Mouse (Mus musculus): ENCODE results near the gene Hrg. TPM values are rescaled to one million over a fixed set of nuclear protein-coding genes. Genes with fewer than 3 reads are reported as not detected.

Hrg gene
- polyA plus RNA-seq (2012; rRNA removed) = 0.08 and 0.22 TPM in 2 replicates

DNA sequence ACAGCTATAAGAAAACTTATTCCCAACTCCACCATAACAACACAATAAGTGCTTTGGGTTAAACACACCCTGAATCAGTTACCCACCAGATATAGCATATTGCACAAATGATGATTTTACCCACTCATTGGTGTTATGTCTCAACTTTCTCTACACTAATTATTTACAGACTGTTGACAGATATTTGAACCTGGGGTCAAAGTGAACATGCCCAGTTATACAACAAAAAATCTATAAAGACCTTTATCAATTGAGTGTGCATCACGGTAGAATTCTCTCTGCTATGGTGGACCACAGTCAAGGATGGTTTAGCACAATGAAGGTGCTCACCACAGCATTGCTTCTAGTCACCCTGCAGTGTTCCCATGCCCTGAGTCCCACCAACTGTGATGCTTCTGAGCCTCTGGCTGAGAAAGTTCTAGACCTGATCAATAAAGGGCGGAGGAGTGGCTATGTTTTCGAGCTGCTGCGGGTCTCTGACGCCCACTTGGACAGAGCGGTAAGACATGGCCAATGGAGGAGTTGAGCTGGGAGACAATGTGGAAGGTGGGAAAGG lies at the start of gene Hrg:
TSS of gene Hrg (plus strand) at position 233 of the 556 bp plus-strand sequence.
- TF ChIP-seq CTCF (IDR thresholded peaks at IDR 0.05; ENCODE audit: borderline replicate concordance, extremely low read depth, insufficient read depth, insufficient read length) = no peak
- no peak for DNase-seq (ENCODE audit: low read depth)

DNA sequence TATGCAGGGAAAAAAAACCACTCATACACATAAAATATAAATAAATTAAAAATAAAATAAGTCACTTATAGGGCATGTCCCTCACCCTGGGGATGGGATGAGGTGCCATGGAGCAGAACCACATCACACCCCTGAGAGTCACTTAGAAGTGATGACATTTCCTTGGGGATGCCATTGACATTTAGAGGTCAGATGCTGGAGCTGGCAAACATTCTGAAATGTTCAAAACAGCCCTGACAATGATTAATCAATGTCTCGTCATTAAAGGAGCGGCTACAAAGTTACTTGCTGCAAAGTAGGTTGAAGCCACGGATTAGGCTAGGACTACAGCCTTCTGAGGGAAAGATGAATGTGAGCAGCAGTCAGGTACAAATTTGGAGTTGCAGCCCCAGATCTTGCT lies 49.5 kb upstream of the Hrg start:
- DNase-seq (ENCODE audit: low read depth) = no peak
- TF ChIP-seq POLR2A (IDR thresholded peaks at IDR 0.05; ENCODE audit: borderline replicate concordance, extremely low read depth, insufficient read depth, insufficient read length, poor library complexity, severe bottlenecking) = no peak
- no peak for TF ChIP-seq CTCF (IDR thresholded peaks at IDR 0.05; ENCODE audit: borderline replicate concordance, extremely low read depth, insufficient read depth, insufficient read length)

DNA sequence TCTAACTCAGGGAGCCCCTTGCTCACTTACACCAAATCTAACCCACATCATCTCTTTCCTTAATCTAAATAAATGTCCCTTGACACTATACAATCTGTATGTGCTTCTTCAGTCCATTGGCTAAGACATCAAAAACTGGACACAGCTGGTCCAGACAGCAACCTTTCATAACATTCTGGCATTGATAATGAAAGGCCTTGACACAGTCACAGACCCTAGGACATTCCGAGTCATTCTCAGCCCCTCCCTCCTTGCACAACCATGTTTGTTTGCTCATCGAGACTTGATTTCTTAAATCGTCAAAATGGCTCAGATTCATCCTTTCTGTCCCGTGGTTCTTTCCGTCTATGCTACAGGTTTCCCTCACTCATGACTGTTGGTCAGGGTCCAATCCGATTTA lies 41.6 kb upstream of the Hrg start:
- no peak for TF ChIP-seq CTCF (IDR thresholded peaks at IDR 0.05; ENCODE audit: borderline replicate concordance, extremely low read depth, insufficient read depth, insufficient read length)
- no peak for TF ChIP-seq POLR2A (IDR thresholded peaks at IDR 0.05; ENCODE audit: borderline replicate concordance, extremely low read depth, insufficient read depth, insufficient read length, poor library complexity, severe bottlenecking)
- no peak for DNase-seq (ENCODE audit: low read depth)

DNA sequence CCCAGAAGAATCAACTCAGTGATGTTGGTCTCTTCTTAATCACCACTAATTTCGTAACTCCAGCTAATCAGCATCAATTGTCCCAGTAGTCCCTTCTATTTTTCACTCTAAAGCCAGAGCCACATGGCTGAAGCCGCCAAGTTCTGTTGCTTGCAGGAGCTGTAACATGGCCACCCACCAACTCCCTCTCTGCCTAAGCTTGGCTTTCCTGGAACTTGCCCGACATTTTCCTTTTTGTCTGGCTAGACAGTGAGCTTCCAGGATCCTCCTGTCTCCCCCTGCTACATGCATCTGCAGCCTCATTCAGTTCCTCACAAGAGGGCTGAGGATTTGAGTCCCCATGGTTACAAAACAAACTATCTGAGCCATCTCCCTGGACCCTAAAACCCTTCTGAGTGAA lies 38.9 kb upstream of the Hrg start:
- TF ChIP-seq POLR2A (IDR thresholded peaks at IDR 0.05; ENCODE audit: borderline replicate concordance, extremely low read depth, insufficient read depth, insufficient read length, poor library complexity, severe bottlenecking) (no peak), CTCF (IDR thresholded peaks at IDR 0.05; ENCODE audit: borderline replicate concordance, extremely low read depth, insufficient read depth, insufficient read length) (no peak)
- DNase-seq (ENCODE audit: low read depth) = no peak

DNA sequence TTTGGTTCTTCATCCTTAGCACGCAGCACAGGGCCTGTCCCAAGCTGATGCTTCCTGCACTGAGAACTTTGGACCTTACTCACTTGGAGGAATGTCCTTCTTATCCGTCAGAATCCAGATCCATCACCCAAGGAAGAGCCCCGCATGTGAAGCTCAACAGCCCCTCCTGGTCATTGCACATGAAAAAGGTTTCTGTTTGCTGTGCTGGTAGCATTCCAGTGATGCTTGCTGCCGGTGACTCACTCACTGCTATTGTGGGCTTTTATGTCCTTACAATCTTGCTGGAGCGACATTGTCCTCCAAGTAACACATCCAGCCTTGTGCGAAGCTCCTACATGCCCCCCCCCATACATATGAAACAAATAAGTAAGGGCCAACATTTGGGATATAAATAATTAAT lies 38.0 kb upstream of the Hrg start:
- TF ChIP-seq CTCF (IDR thresholded peaks at IDR 0.05; ENCODE audit: borderline replicate concordance, extremely low read depth, insufficient read depth, insufficient read length) (no peak), POLR2A (IDR thresholded peaks at IDR 0.05; ENCODE audit: borderline replicate concordance, extremely low read depth, insufficient read depth, insufficient read length, poor library complexity, severe bottlenecking) (no peak)
- DNase-seq (ENCODE audit: low read depth) = no peak

DNA sequence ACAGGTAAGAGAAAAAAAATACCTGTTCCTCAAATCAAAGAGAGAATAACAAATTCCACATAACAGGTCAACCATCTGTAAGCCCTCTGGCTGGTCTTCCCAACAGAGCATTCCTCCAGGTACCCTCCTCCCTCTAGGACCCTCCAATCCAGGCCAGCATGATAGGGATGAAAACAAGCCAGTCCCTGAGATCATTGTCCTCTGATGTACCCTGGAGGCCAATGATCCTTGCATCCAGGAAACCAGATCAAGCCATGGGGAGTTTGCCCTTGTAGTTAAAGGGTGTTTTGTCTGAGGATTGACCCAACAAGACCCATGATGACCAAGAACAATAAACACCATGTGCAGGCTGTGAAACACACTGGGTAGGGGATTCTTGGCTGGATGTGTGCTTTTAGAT lies 36.6 kb upstream of the Hrg start:
- no peak for DNase-seq (ENCODE audit: low read depth)
- TF ChIP-seq CTCF (IDR thresholded peaks at IDR 0.05; ENCODE audit: borderline replicate concordance, extremely low read depth, insufficient read depth, insufficient read length) (no peak), POLR2A (IDR thresholded peaks at IDR 0.05; ENCODE audit: borderline replicate concordance, extremely low read depth, insufficient read depth, insufficient read length, poor library complexity, severe bottlenecking) (no peak)

DNA sequence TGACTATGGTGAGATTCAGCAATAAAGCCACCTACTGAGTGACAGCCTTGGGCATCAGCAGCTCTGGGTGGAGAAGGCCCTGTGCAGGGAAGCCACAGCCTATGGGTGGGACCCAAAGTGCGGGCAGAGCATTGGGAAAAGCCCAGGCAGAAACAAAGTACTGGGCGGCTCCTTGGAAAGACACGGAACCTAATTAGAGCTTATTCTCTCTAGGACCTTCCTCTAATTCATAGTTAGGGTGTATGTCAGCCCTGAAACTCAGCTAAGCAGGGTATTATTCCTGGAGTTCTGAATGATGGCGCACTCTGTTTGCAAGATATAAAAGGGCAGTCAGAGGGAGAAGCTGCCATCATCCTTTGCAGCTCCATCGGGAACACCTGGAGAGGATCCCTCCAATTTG lies 32.8 kb upstream of the Hrg start, which contains the start of gene Fetub:
TSS of gene Fetub (plus strand) at position 301 of the 400 bp plus-strand sequence.
- TF ChIP-seq POLR2A (IDR thresholded peaks at IDR 0.05; ENCODE audit: borderline replicate concordance, extremely low read depth, insufficient read depth, insufficient read length, poor library complexity, severe bottlenecking) = no peak
- no peak for TF ChIP-seq CTCF (IDR thresholded peaks at IDR 0.05; ENCODE audit: borderline replicate concordance, extremely low read depth, insufficient read depth, insufficient read length)
- no peak for DNase-seq (ENCODE audit: low read depth)

DNA sequence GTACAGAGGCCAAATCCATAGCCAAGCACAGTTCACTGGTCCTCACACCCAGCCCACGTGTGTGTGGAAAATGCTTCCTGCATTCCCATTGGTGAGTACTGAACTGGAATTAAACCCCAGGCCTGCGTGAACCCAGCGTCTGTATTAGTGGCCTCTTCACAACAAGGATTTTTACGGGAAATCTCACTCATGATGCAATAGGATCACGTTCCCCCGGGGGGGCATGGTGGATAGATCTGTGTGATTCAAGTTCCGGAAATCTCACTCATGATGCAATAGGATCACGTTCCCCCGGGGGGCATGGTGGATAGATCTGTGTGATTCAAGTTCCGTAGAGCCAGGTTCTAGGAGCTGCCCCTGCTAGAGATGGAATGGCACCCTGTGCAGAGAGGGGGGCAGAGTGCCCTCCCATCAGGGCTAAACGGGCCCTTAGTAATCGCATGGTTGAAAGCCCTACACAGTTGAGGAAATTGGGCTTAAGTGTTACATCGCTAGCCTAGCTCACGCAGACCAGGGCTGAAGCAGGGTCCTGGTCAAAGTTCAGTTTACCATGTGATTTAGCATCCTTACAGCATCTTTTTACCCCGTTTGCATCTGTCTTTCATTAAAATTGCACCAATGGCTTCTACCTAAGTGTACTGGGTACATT lies 32.1 kb upstream of the Hrg start:
- no peak for DNase-seq (ENCODE audit: low read depth)
- TF ChIP-seq POLR2A (IDR thresholded peaks at IDR 0.05; ENCODE audit: borderline replicate concordance, extremely low read depth, insufficient read depth, insufficient read length, poor library complexity, severe bottlenecking) = no peak
- TF ChIP-seq CTCF (IDR thresholded peaks at IDR 0.05; ENCODE audit: borderline replicate concordance, extremely low read depth, insufficient read depth, insufficient read length) = no peak

DNA sequence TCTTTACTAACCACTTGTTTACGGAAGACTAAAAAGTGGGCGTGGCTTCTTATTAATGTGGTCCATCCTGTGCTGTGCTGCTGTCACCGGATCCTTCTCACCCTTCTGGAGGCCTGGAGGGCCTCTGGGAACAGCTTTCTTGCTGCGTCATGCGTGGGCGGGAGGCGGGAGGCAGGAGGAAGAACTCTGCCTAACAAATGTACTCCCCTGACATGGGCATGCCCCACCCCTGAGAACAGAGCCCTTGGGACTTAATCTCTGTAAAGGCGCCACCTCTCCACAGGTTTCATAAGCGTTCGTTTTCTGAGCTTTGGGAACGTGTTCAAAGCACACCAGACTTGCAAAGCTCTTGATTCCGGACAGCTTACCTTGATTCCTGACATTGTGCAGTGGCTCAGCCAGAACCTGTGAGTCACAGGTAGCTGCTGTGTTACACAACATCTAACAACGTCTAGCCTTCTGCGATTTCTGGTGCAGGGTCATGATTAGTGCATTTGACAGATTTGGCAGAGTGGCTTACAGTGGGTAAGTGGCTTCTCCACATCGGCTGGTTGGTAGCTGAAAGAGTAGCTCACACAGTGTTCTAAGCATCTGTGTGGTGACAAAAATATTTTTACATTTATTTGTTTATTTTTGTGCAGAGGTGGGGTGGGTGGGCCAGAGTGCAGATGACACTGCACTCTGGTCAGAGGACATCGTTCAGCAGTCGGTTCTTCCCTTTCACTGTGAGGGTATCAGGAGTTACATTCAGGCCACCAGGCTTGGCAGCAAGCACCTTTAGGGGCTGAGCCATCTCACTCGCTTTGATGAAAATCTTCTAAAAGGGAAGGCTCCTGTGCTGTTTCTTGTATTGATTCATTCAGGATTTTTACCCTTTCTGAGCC lies 30.7 kb upstream of the Hrg start:
- no peak for TF ChIP-seq POLR2A (IDR thresholded peaks at IDR 0.05; ENCODE audit: borderline replicate concordance, extremely low read depth, insufficient read depth, insufficient read length, poor library complexity, severe bottlenecking)
- TF ChIP-seq CTCF (IDR thresholded peaks at IDR 0.05; ENCODE audit: borderline replicate concordance, extremely low read depth, insufficient read depth, insufficient read length) = no peak
- DNase-seq (ENCODE audit: low read depth) = no peak

DNA sequence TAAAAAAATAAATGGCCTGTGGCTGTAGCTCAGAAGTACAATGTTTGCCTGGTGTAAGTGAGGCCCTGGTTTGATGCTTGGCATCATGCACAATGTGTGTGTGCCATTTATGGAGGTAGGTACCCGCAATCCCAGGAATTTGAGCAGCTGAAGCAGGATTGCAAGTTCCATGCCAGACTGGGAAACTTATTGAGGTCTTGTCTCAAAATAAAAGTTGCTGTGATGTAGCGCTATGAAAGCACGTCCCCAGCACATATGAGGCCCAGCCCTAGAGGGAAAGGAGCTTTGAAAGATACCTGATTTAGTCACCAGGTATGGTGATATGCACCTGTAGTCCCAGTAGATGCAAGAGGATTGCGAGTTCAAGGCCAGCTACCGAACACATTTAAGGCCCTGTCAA lies 29.1 kb upstream of the Hrg start:
- TF ChIP-seq CTCF (IDR thresholded peaks at IDR 0.05; ENCODE audit: borderline replicate concordance, extremely low read depth, insufficient read depth, insufficient read length) = no peak
- no peak for TF ChIP-seq POLR2A (IDR thresholded peaks at IDR 0.05; ENCODE audit: borderline replicate concordance, extremely low read depth, insufficient read depth, insufficient read length, poor library complexity, severe bottlenecking)
- DNase-seq (ENCODE audit: low read depth) = no peak

DNA sequence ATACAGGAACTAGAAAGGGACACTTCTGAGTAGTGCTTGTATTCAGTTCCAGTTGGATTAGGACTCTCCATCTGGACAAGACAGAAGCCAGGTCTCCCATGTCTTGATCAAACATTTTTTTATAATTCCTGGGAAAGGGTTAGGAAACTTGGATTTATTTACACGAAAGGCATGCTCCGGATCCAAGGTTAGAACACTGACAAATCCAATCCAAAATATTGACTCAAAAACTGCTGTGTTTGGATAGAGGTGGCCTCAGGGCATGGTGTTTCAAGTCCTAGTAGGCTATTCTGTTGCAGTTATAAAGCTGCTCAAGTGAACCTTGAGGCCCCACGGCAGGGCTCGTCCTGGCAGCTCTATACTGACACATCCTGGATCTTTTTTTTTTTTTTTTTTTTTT lies 28.4 kb upstream of the Hrg start:
- TF ChIP-seq CTCF (IDR thresholded peaks at IDR 0.05; ENCODE audit: borderline replicate concordance, extremely low read depth, insufficient read depth, insufficient read length) = no peak
- no peak for TF ChIP-seq POLR2A (IDR thresholded peaks at IDR 0.05; ENCODE audit: borderline replicate concordance, extremely low read depth, insufficient read depth, insufficient read length, poor library complexity, severe bottlenecking)
- no peak for DNase-seq (ENCODE audit: low read depth)
